Mouse (Mus musculus): Measurements from ENCODE around the gene Tgif1.

The Tgif1 gene

GRCm38 (mm10) chr17:70866538-70867114, 13.3 kb upstream of the Tgif1 start:
- no peak for DNase-seq (ENCODE audit: low spot score in 2 of 2)

GRCm38 (mm10) chr17:70866029-70866428, 12.7 kb upstream of the Tgif1 start:
- no peak for DNase-seq (ENCODE audit: low spot score in 2 of 2)

GRCm38 (mm10) chr17:70865060-70865604, 11.8 kb upstream of the Tgif1 start:
- no peak for DNase-seq (ENCODE audit: low spot score in 2 of 2)

GRCm38 (mm10) chr17:70864645-70865044, 11.3 kb upstream of the Tgif1 start:
- DNase-seq (ENCODE audit: low spot score in 2 of 2), result no peak

GRCm38 (mm10) chr17:70864117-70864516, 10.8 kb upstream of the Tgif1 start:
- no peak for DNase-seq (ENCODE audit: low spot score in 2 of 2)

- DNase-seq (ENCODE audit: low spot score in 2 of 2), result no peak
These were observed 5.5 kb upstream of the Tgif1 start for GRCm38 (mm10) chr17:70858814-70859213.

GRCm38 (mm10) chr17:70856871-70857415, 3.6 kb upstream of the Tgif1 start:
- no peak for DNase-seq (ENCODE audit: low spot score in 2 of 2)

- no peak for DNase-seq (ENCODE audit: low spot score in 2 of 2)
These were observed 675 bp upstream of the Tgif1 start for GRCm38 (mm10) chr17:70854021-70854420.

GRCm38 (mm10) chr17:70852686-70853386, 510 bp downstream of the Tgif1 start:
- peak; percentile 44 to 55 for DNase-seq (ENCODE audit: low spot score in 2 of 2)

- no peak for DNase-seq (ENCODE audit: low spot score in 2 of 2)
These were observed 1.2 kb downstream of the Tgif1 start for GRCm38 (mm10) chr17:70852011-70852685.

GRCm38 (mm10) chr17:70850996-70851991, 2.1 kb downstream of the Tgif1 start:
- DNase-seq (ENCODE audit: low spot score in 2 of 2), result peak; percentile 26

GRCm38 (mm10) chr17:70850233-70850995, 2.9 kb downstream of the Tgif1 start:
- peak in 1 of 2 experiments; percentile 38 for DNase-seq (ENCODE audit: low spot score in 2 of 2)

- peak in 1 of 2 experiments; percentile 67 for DNase-seq (ENCODE audit: low spot score in 2 of 2)
These were observed 3.7 kb downstream of the Tgif1 start for GRCm38 (mm10) chr17:70849399-70850232.

GRCm38 (mm10) chr17:70848511-70849398, 4.6 kb downstream of the Tgif1 start:
- no peak for DNase-seq (ENCODE audit: low spot score in 2 of 2)

GRCm38 (mm10) chr17:70847751-70848510, 5.4 kb downstream of the Tgif1 start:
- DNase-seq (ENCODE audit: low spot score in 2 of 2), result no peak

- no peak for DNase-seq (ENCODE audit: low spot score in 2 of 2)
These were observed 6.3 kb downstream of the Tgif1 start for GRCm38 (mm10) chr17:70847086-70847485.

GRCm38 (mm10) chr17:70846111-70846644, 7.2 kb downstream of the Tgif1 start:
- DNase-seq (ENCODE audit: low spot score in 2 of 2), result no peak

All from frontal cortex, postnatal 10 days (tissue).